Mouse (Mus musculus) heart, postnatal 0 days (tissue): ENCODE measurements at regions not wholly inside any gene's neighbourhood (a gene's known extent, or its start where the extent isn't known, plus 50 kb on each side); places are given as distances from the start of the nearest gene placed in this dataset.

Source experiments
- ATAC-seq: fragments of 200-750 bp; cut with Nextera tagmentation; 2 replicates; pipeline ENCODE4 v1.8.0; 2017; ENCODE audit warnings: low read depth, moderate number of reproducible peaks, moderate library complexity; ENCODE audit not compliant: insufficient read depth
- DNase-seq: peaks from one replicate; pipeline ENCODE4 v3.0.0-alpha.2; 2016; ENCODE audit warnings: low spot score
- H3K27ac ChIP-seq: fragments of 300-500 bp; sonication (generic); 2 replicates; pipeline ENCODE4 v1.5.1; 2014; ENCODE audit warnings: low read depth, mild to moderate bottlenecking
- H3K27me3 ChIP-seq: fragments of 300-500 bp; sonication (generic); 2 replicates; pipeline ENCODE4 v1.6.1; 2014; ENCODE audit warnings: low read length, mixed read lengths; ENCODE audit not compliant: control insufficient read depth, insufficient read depth
- H3K36me3 ChIP-seq: fragments of 300-500 bp; sonication (generic); replicated peaks from 2 replicates; pipeline ENCODE4 v1.6.1; 2014; ENCODE audit warnings: low read length, mixed read lengths; ENCODE audit not compliant: control insufficient read depth, insufficient read depth
- H3K4me1 ChIP-seq: fragments of 300-500 bp; sonication (generic); 2 replicates; pipeline ENCODE4 v1.6.1; 2014; ENCODE audit warnings: antibody characterized with exemption; ENCODE audit not compliant: control insufficient read depth, insufficient read depth
- H3K4me2 ChIP-seq: fragments of 300-500 bp; sonication (generic); 2 replicates; pipeline ENCODE4 v1.6.1; 2014; ENCODE audit warnings: low read depth, mild to moderate bottlenecking, low read length, moderate library complexity
- H3K4me3 ChIP-seq: fragments of 300-500 bp; sonication (generic); 2 replicates; pipeline ENCODE4 v1.5.1; 2014; ENCODE audit warnings: low read depth, low read length
- H3K9ac ChIP-seq: fragments of 300-500 bp; sonication (generic); replicated peaks from 2 replicates; pipeline ENCODE4 v1.6.1; 2014; ENCODE audit warnings: low read depth, low read length, mixed read lengths
- H3K9me3 ChIP-seq: fragments of 300-500 bp; sonication (generic); replicated peaks from 2 replicates; pipeline ENCODE4 v1.6.1; 2016; ENCODE audit warnings: low read length; ENCODE audit not compliant: control insufficient read depth
- CTCF ChIP-seq: IDR thresholded peaks from 2 replicates; pipeline ENCODE4 v1.5.1; 2016; ENCODE audit warnings: antibody characterized with exemption, control low read depth, low read depth
- EP300 ChIP-seq: IDR thresholded peaks from 2 replicates; pipeline ENCODE4 v1.6.1; 2016; ENCODE audit warnings: antibody characterized with exemption, low read depth
- WGBS: fragments of 180-500 bp; shearing (Covaris S2); extraction: QIAGEN DNeasy Blood & Tissue Kit; methylation state at CpG from one replicate; pipeline ENCODE4 v1.1.7; 2014; 5-methylcytosine and 5-hydroxymethylcytosine counted together

DNA sequence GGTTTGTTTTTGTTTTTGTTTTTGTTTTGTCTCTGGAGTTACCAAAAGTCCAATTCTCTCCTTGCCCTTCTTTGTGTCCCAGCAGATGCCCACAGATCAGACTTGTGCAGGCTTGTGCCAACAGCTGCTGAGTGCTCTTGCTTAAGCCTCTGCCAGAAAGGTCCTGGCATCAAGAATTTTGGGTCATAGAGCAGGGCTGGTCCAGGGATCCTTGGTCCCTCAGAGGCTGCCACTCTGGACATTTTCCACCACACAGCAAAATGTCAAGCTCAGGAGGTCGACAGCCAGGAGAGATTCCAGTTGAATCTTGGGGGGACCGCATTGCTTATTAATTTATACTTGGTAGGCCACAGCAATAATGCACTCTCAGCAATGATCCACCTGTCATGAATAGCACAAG is 151.9 kb upstream of the Pld5 start:
- H3K4me1 ChIP-seq: no peaks in the 10 kb centered on the region
- 75% methylated on average over 2 of the region's 2 CpGs for WGBS
- ATAC-seq (no peak), DNase-seq (no peak)
- H3K4me2 ChIP-seq: no peak overlapping the region
- H3K27ac ChIP-seq: no peak overlapping the region
- no peak for TF ChIP-seq CTCF
- TF ChIP-seq EP300: no peak
- H3K9me3 ChIP-seq: no peaks in the 10 kb centered on the region
- no peak overlapping the region for H3K4me3 ChIP-seq
- no peak overlapping the region for H3K9ac ChIP-seq
- H3K36me3 ChIP-seq: no peaks in the 10 kb centered on the region
- no peaks in the 10 kb centered on the region for H3K27me3 ChIP-seq

DNA sequence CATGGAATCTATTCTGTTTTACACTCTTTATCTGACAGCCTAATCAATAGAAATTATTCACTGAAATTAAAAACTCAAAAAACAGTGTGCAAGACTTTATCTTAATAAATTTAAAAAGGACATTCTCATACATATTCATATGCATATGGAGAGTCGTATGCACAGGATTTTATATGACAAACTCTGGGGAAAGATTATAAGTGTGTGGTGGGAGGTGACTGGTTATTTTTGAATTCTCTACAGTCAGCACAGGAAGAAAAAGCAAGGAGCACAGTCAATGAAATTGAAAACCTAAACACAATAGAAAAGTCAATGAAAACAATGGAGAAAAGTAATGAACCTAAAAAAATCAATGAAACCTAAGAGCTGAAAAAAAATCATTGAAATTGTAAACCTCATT is 142.1 kb upstream of the Pld5 start:
- Histone ChIP-seq H3K4me3 (no peak overlapping the region), H3K27me3 (no peaks in the 10 kb centered on the region), H3K9ac (no peak overlapping the region), H3K9me3 (no peaks in the 10 kb centered on the region), H3K36me3 (no peaks in the 10 kb centered on the region), H3K27ac (no peak overlapping the region), H3K4me2 (no peak overlapping the region), H3K4me1 (no peaks in the 10 kb centered on the region)
- DNase-seq (no peak), ATAC-seq (no peak)
- TF ChIP-seq EP300 (no peak), CTCF (no peak)
- 86% methylated on average over 1 of the region's 1 CpGs for WGBS

DNA sequence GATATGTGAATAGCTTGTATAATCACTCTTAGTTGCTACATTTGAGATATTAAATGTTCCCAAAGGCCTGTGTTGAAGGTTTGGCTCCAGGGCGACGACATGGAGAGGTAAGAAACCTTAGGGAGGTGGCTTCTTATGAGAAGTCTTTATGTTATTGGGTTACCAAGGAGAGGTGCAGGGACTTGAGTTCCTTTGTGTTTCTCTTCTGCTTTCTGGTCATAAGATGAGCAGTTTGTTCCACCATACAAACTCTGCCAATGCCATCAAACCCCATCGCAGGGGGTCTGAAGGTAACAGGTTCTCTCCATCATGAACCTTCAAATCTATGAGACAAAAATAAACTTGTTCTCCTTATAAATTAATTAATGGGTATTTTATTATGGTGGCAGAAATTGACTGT is 129.0 kb upstream of the Pld5 start:
- H3K36me3 ChIP-seq: no peaks in the 10 kb centered on the region
- DNase-seq (no peak), ATAC-seq (no peak)
- TF ChIP-seq EP300 (no peak), CTCF (no peak)
- no peak overlapping the region for H3K9ac ChIP-seq
- WGBS: 80% methylated on average over 3 of the region's 3 CpGs
- H3K4me1 ChIP-seq: no peaks in the 10 kb centered on the region
- H3K9me3 ChIP-seq: no peaks in the 10 kb centered on the region
- H3K27ac ChIP-seq: no peak overlapping the region
- H3K4me2 ChIP-seq: no peak overlapping the region
- H3K27me3 ChIP-seq: no peaks in the 10 kb centered on the region
- H3K4me3 ChIP-seq: no peak overlapping the region

GRCm38 (mm10) chr1:176379645-176380044 is 104.5 kb upstream of the Pld5 start:
- H3K4me2 ChIP-seq: no peak overlapping the region
- H3K4me1 ChIP-seq: no peaks in the 10 kb centered on the region
- no peaks in the 10 kb centered on the region for H3K36me3 ChIP-seq
- H3K27me3 ChIP-seq: no peaks in the 10 kb centered on the region
- TF ChIP-seq CTCF (no peak), EP300 (no peak)
- DNase-seq (no peak), ATAC-seq (no peak)
- H3K27ac ChIP-seq: no peak overlapping the region
- no peak overlapping the region for H3K9ac ChIP-seq
- H3K9me3 ChIP-seq: no peaks in the 10 kb centered on the region
- H3K4me3 ChIP-seq: no peak overlapping the region

DNA sequence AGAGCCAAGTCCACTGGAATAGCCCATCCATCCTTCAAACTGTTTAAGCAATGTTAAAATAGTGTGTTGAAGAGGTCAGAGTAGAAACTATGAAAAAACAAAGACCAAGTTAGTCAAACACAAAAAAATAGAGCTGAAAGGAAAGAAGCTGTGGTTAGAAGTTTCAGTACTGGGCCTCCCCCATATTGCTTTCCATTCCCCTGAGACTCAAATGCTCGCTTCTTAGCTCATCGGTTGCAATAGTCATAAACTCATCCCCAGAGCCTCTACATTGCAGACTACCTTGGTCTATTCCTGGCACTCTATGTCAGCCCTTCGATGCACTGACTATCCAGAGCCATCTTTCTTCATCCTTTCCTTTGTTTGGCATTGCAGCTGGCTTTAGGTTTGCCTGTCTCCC is 91.8 kb upstream of the Pld5 start:
- Histone ChIP-seq H3K9ac (no peak overlapping the region), H3K27me3 (no peaks in the 10 kb centered on the region), H3K27ac (no peak overlapping the region), H3K4me2 (no peak overlapping the region), H3K9me3 (no peaks in the 10 kb centered on the region), H3K4me3 (no peak overlapping the region), H3K36me3 (no peaks in the 10 kb centered on the region), H3K4me1 (no peaks in the 10 kb centered on the region)
- 68% methylated on average over 3 of the region's 3 CpGs for WGBS
- no peak for TF ChIP-seq CTCF
- no peak for TF ChIP-seq EP300
- no peak for DNase-seq
- no peak for ATAC-seq

GRCm38 (mm10) chr1:176360957-176361356 is 85.8 kb upstream of the Pld5 start:
- TF ChIP-seq EP300 (no peak), CTCF (no peak)
- no peak for DNase-seq
- no peak overlapping the region for H3K4me2 ChIP-seq
- ATAC-seq: no peak
- no peak overlapping the region for H3K27ac ChIP-seq
- no peak overlapping the region for H3K9ac ChIP-seq
- no peaks in the 10 kb centered on the region for H3K9me3 ChIP-seq
- no peaks in the 10 kb centered on the region for H3K36me3 ChIP-seq
- H3K27me3 ChIP-seq: no peaks in the 10 kb centered on the region
- WGBS: 78% methylated on average over 3 of the region's 3 CpGs
- H3K4me3 ChIP-seq: no peak overlapping the region
- no peaks in the 10 kb centered on the region for H3K4me1 ChIP-seq
